Mouse (Mus musculus) E14TG2a.4 (cell line): ENCODE measurements around the gene Gm10490.
"Not testable (repeated sequence)": the region's sequence is repeated elsewhere in the genome, so short reads cannot be mapped to it uniquely, and the experiment has no call there.

Experiments used
- H3K27me3 ChIP-seq: 2 replicates; pipeline ENCODE4 v1.6.1; 2014; ENCODE audit warnings: low read length, control low read depth; ENCODE audit not compliant: insufficient read depth
- H3K36me3 ChIP-seq: 2 replicates; pipeline ENCODE4 v1.6.1; 2014; ENCODE audit warnings: low read length, control low read depth; ENCODE audit not compliant: insufficient read depth
- H3K4me1 ChIP-seq: replicated peaks from 2 replicates; pipeline ENCODE4 v1.6.1; 2014; ENCODE audit warnings: low read depth, low read length, control low read depth
- H3K4me3 ChIP-seq: replicated peaks from 2 replicates; pipeline ENCODE4 v1.5.1; 2014; ENCODE audit warnings: mild to moderate bottlenecking, low read length
- H3K9me3 ChIP-seq: 2 replicates; pipeline ENCODE4 v1.6.1; 2014; ENCODE audit warnings: low read length, control low read depth
- CTCF ChIP-seq: conservative IDR thresholded peaks from 2 replicates; pipeline ENCODE4 v1.5.1; 2014; ENCODE audit warnings: low read length
- NANOG ChIP-seq: IDR thresholded peaks from 2 replicates; pipeline ENCODE4 v1.6.1; 2014; ENCODE audit warnings: borderline replicate concordance, low read length, mixed read lengths
- POU5F1 ChIP-seq: IDR thresholded peaks from 2 replicates; pipeline ENCODE4 v1.6.1; 2014; ENCODE audit warnings: low read length, borderline replicate concordance

Gm10490 gene

GRCm38 (mm10) chrX:7915669-7916068 is 6.3 kb downstream of the Gm10490 start:
- H3K27me3 ChIP-seq, H3K36me3 ChIP-seq: not testable (repeated sequence)

GRCm38 (mm10) chrX:7917960-7918359 is 8.6 kb downstream of the Gm10490 start:
- peak; percentile 14; the same call in 1 of the 2 replicates for TF ChIP-seq CTCF

More at GRCm38 (mm10) chrX:7915669-7916068, 6.3 kb downstream of the Gm10490 start:
- H3K4me1 ChIP-seq = peaks cover 45% of the 10 kb centered on the region
- H3K4me3 ChIP-seq, H3K9me3 ChIP-seq: not testable (repeated sequence)
- 0 out of 2 replicates have a peak, but pooled peaks have one; percentile 15 for TF ChIP-seq CTCF

GRCm38 (mm10) chrX:7919601-7920383 is 10.4 kb downstream of the Gm10490 start, which contains the start of gene Pcsk1n:
TSS of gene Pcsk1n (plus strand) at chrX:7919822.
- H3K27me3 ChIP-seq = peaks cover 11% of the 10 kb centered on the region; the same call in 1 of the 2 replicates
- no peak for TF ChIP-seq NANOG
- TF ChIP-seq POU5F1 = no peak
- peak within 1 kb of the TSS; percentile 63 for H3K4me3 ChIP-seq

More at GRCm38 (mm10) chrX:7917960-7918359, 8.6 kb downstream of the Gm10490 start:
- not testable (repeated sequence) for H3K4me3 ChIP-seq, H3K36me3 ChIP-seq, H3K9me3 ChIP-seq
- Histone ChIP-seq H3K27me3 (peaks cover 11% of the 10 kb centered on the region; the same call in 1 of the 2 replicates), H3K4me1 (peaks cover 36% of the 10 kb centered on the region)

GRCm38 (mm10) chrX:7922032-7922431 is 12.7 kb downstream of the Gm10490 start:
- peaks cover 11% of the 10 kb centered on the region; the same call in 1 of the 2 replicates for H3K27me3 ChIP-seq
- H3K36me3 ChIP-seq = peaks cover 20% of the 10 kb centered on the region
- H3K4me1 ChIP-seq = peaks cover 61% of the 10 kb centered on the region
- H3K9me3 ChIP-seq = no peaks in the 10 kb centered on the region
- peak overlapping the region; percentile 72 for H3K4me3 ChIP-seq
- no peak for TF ChIP-seq NANOG
- no peak for TF ChIP-seq POU5F1
- no peak for TF ChIP-seq CTCF

More at GRCm38 (mm10) chrX:7919601-7920383, 10.4 kb downstream of the Gm10490 start, which contains the start of gene Pcsk1n:
- H3K36me3 ChIP-seq = peaks cover 18% of the 10 kb centered on the region
- H3K9me3 ChIP-seq = no peaks in the 10 kb centered on the region
- peaks cover 49% of the 10 kb centered on the region for H3K4me1 ChIP-seq

- no peaks in the 10 kb centered on the region for H3K9me3 ChIP-seq
- H3K4me3 ChIP-seq = peak overlapping the region; percentile 82
- peaks cover 44% of the 10 kb centered on the region for H3K36me3 ChIP-seq
- TF ChIP-seq CTCF = no peak
- TF ChIP-seq NANOG = peak; percentile 12; the same call in 1 of the 2 replicates
- no peak for TF ChIP-seq POU5F1
- peaks cover 61% of the 10 kb centered on the region for H3K4me1 ChIP-seq
- peaks cover 2% of the 10 kb centered on the region; the same call in 1 of the 2 replicates for H3K27me3 ChIP-seq
Measured at GRCm38 (mm10) chrX:7926266-7926665, 16.9 kb downstream of the Gm10490 start.

- Histone ChIP-seq H3K36me3 (peaks cover 52% of the 10 kb centered on the region), H3K4me3 (peak overlapping the region; percentile 82), H3K4me1 (peaks cover 64% of the 10 kb centered on the region), H3K27me3 (no peaks in the 10 kb centered on the region; the same call in 1 of the 2 replicates), H3K9me3 (no peaks in the 10 kb centered on the region)
- TF ChIP-seq POU5F1 = no peak
- peak; percentile 71 for TF ChIP-seq NANOG
- no peak for TF ChIP-seq CTCF
Measured at GRCm38 (mm10) chrX:7927116-7927515, 17.8 kb downstream of the Gm10490 start.

GRCm38 (mm10) chrX:7928270-7928790 is 19.0 kb downstream of the Gm10490 start, which contains the start of gene Eras:
TSS of gene Eras (minus strand) at chrX:7928607.
- TF ChIP-seq POU5F1 (no peak), NANOG (no peak), CTCF (no peak)
- Histone ChIP-seq H3K27me3 (no peaks in the 10 kb centered on the region; the same call in 1 of the 2 replicates), H3K4me3 (peak within 1 kb of the TSS; percentile 82), H3K9me3 (no peaks in the 10 kb centered on the region), H3K36me3 (peaks cover 61% of the 10 kb centered on the region), H3K4me1 (peaks cover 67% of the 10 kb centered on the region)

- Histone ChIP-seq H3K9me3 (no peaks in the 10 kb centered on the region), H3K4me1 (peaks cover 28% of the 10 kb centered on the region), H3K27me3 (no peaks in the 10 kb centered on the region), H3K36me3 (peaks cover 93% of the 10 kb centered on the region), H3K4me3 (0 out of 2 replicates have a peak overlapping the region, but pooled peaks have one; percentile 13)
- peak; percentile 42 for TF ChIP-seq CTCF
- no peak for TF ChIP-seq POU5F1
Measured at GRCm38 (mm10) chrX:7936874-7937273, 27.5 kb downstream of the Gm10490 start.
